Mouse (Mus musculus): ENCODE measurements at regions not wholly inside any gene's neighbourhood (a gene's known extent, or its start where the extent isn't known, plus 50 kb on each side); places are given as distances from the start of the nearest gene placed in this dataset.

- TF ChIP-seq CTCF (IDR thresholded peaks at IDR 0.05; ENCODE audit: borderline replicate concordance, control insufficient read depth, extremely low read depth, insufficient read depth, low read length, poor library complexity) (no peak), POLR2A (IDR thresholded peaks at IDR 0.05; ENCODE audit: control insufficient read depth, extremely low read depth, insufficient read depth, low read length, poor library complexity) (no peak)
These were observed 186.3 kb downstream of the Bcl2l11 start for GRCm38 (mm10) chr2:128312084-128312594.
